Mouse (Mus musculus): ENCODE measurements around the gene 9230112D13Rik. TPM values are rescaled to one million over a fixed set of nuclear protein-coding genes. Genes with fewer than 3 reads are reported as not detected.
A peak's percentile ranks its signal among the peaks of the same experiment; 100 is the strongest.

9230112D13Rik gene
- polyA plus RNA-seq, 1 experiment from 2014 or later: not detected

- Histone ChIP-seq H3K27ac (ENCODE audit: low read length) (peak overlapping the region; percentile 88), H3K4me1 (replicated peaks; ENCODE audit: control insufficient read depth, insufficient read depth, low read length) (peaks cover 8% of the 10 kb centered on the region; the same call in 1 of the 2 replicates), H3K36me3 (ENCODE audit: control insufficient read depth, insufficient read depth, low read length) (no peaks in the 10 kb centered on the region), H3K4me3 (ENCODE audit: low read length) (peak overlapping the region; percentile 77), H3K4me2 (ENCODE audit: low read depth, low read length) (peak overlapping the region; percentile 96), H3K9me3 (ENCODE audit: control insufficient read depth, low read length) (no peaks in the 10 kb centered on the region), H3K27me3 (ENCODE audit: control insufficient read depth, insufficient read depth, low read depth, low read length) (peaks cover 10% of the 10 kb centered on the region), H3K9ac (ENCODE audit: low read length) (peak overlapping the region; percentile 83)
- whole genome bisulfite sequencing: under 1% methylated on average over 27 of the region's 27 CpGs
- peak; percentile 77 for ATAC-seq (ENCODE audit: low read depth)
These were observed 25.9 kb upstream of the 9230112D13Rik start for GRCm38 (mm10) chr14:34548391-34549001.

- no peak for ATAC-seq (ENCODE audit: low read depth)
- no peak overlapping the region for H3K4me2 ChIP-seq (ENCODE audit: low read depth, low read length)
- 68% methylated on average over 2 of the region's 2 CpGs for WGBS
- no peak overlapping the region for H3K4me3 ChIP-seq (ENCODE audit: low read length)
- H3K4me1 ChIP-seq (replicated peaks; ENCODE audit: control insufficient read depth, insufficient read depth, low read length): peaks cover 10% of the 10 kb centered on the region; the same call in 1 of the 2 replicates
- H3K36me3 ChIP-seq (ENCODE audit: control insufficient read depth, insufficient read depth, low read length): no peaks in the 10 kb centered on the region
- no peak overlapping the region for H3K27ac ChIP-seq (ENCODE audit: low read length)
- H3K27me3 ChIP-seq (ENCODE audit: control insufficient read depth, insufficient read depth, low read depth, low read length): peaks cover 8% of the 10 kb centered on the region
- no peak overlapping the region for H3K9ac ChIP-seq (ENCODE audit: low read length)
- H3K9me3 ChIP-seq (ENCODE audit: control insufficient read depth, low read length): no peaks in the 10 kb centered on the region; the same call in 1 of the 2 replicates
These were observed 21.9 kb upstream of the 9230112D13Rik start for GRCm38 (mm10) chr14:34544545-34544944.

- Histone ChIP-seq H3K4me3 (ENCODE audit: low read length) (no peak overlapping the region), H3K36me3 (ENCODE audit: control insufficient read depth, insufficient read depth, low read length) (no peaks in the 10 kb centered on the region), H3K9me3 (ENCODE audit: control insufficient read depth, low read length) (no peaks in the 10 kb centered on the region; the same call in 1 of the 2 replicates), H3K9ac (ENCODE audit: low read length) (no peak overlapping the region), H3K27ac (ENCODE audit: low read length) (no peak overlapping the region), H3K4me1 (replicated peaks; ENCODE audit: control insufficient read depth, insufficient read depth, low read length) (peaks cover 9% of the 10 kb centered on the region; the same call in 1 of the 2 replicates), H3K27me3 (ENCODE audit: control insufficient read depth, insufficient read depth, low read depth, low read length) (peaks cover 8% of the 10 kb centered on the region), H3K4me2 (ENCODE audit: low read depth, low read length) (no peak overlapping the region)
- 80% methylated on average over 6 of the region's 6 CpGs for WGBS
- ATAC-seq (ENCODE audit: low read depth): no peak
These were observed 21.4 kb upstream of the 9230112D13Rik start for GRCm38 (mm10) chr14:34544001-34544400.

GRCm38 (mm10) chr14:34543596-34543995 is 21.0 kb upstream of the 9230112D13Rik start:
- 68% methylated on average over 6 of the region's 6 CpGs for WGBS
- no peaks in the 10 kb centered on the region; the same call in 1 of the 2 replicates for H3K9me3 ChIP-seq (ENCODE audit: control insufficient read depth, low read length)
- H3K27ac ChIP-seq (ENCODE audit: low read length): no peak overlapping the region
- no peak overlapping the region for H3K4me3 ChIP-seq (ENCODE audit: low read length)
- H3K27me3 ChIP-seq (ENCODE audit: control insufficient read depth, insufficient read depth, low read depth, low read length): peaks cover 8% of the 10 kb centered on the region
- ATAC-seq (ENCODE audit: low read depth): no peak
- no peak overlapping the region for H3K4me2 ChIP-seq (ENCODE audit: low read depth, low read length)
- peaks cover 9% of the 10 kb centered on the region; the same call in 1 of the 2 replicates for H3K4me1 ChIP-seq (replicated peaks; ENCODE audit: control insufficient read depth, insufficient read depth, low read length)
- H3K36me3 ChIP-seq (ENCODE audit: control insufficient read depth, insufficient read depth, low read length): no peaks in the 10 kb centered on the region
- no peak overlapping the region for H3K9ac ChIP-seq (ENCODE audit: low read length)

- H3K4me2 ChIP-seq (ENCODE audit: low read depth, low read length): no peak overlapping the region
- peaks cover 7% of the 10 kb centered on the region for H3K27me3 ChIP-seq (ENCODE audit: control insufficient read depth, insufficient read depth, low read depth, low read length)
- no peak overlapping the region for H3K4me3 ChIP-seq (ENCODE audit: low read length)
- no peaks in the 10 kb centered on the region for H3K36me3 ChIP-seq (ENCODE audit: control insufficient read depth, insufficient read depth, low read length)
- H3K9ac ChIP-seq (ENCODE audit: low read length): no peak overlapping the region
- ATAC-seq (ENCODE audit: low read depth): no peak
- H3K4me1 ChIP-seq (replicated peaks; ENCODE audit: control insufficient read depth, insufficient read depth, low read length): peaks cover 3% of the 10 kb centered on the region; the same call in 1 of the 2 replicates
- no peaks in the 10 kb centered on the region; the same call in 1 of the 2 replicates for H3K9me3 ChIP-seq (ENCODE audit: control insufficient read depth, low read length)
- H3K27ac ChIP-seq (ENCODE audit: low read length): no peak overlapping the region
- WGBS: 78% methylated on average over 5 of the region's 5 CpGs
These were observed 19.3 kb upstream of the 9230112D13Rik start for GRCm38 (mm10) chr14:34541896-34542295.

- H3K9me3 ChIP-seq (ENCODE audit: control insufficient read depth, low read length): no peaks in the 10 kb centered on the region; the same call in 1 of the 2 replicates
- peak; percentile 81 for ATAC-seq (ENCODE audit: low read depth)
- H3K4me1 ChIP-seq (replicated peaks; ENCODE audit: control insufficient read depth, insufficient read depth, low read length): peaks cover 6% of the 10 kb centered on the region; the same call in 1 of the 2 replicates
- whole genome bisulfite sequencing: 14% methylated on average over 14 of the region's 17 CpGs
- H3K9ac ChIP-seq (ENCODE audit: low read length): peak overlapping the region; percentile 3; the same call in 1 of the 2 replicates
- 0 out of 2 replicates have a peak overlapping the region, but pooled peaks have one; percentile 1 for H3K4me3 ChIP-seq (ENCODE audit: low read length)
- peak overlapping the region; percentile 67 for H3K27ac ChIP-seq (ENCODE audit: low read length)
- H3K27me3 ChIP-seq (ENCODE audit: control insufficient read depth, insufficient read depth, low read depth, low read length): peaks cover 2% of the 10 kb centered on the region
- H3K36me3 ChIP-seq (ENCODE audit: control insufficient read depth, insufficient read depth, low read length): no peaks in the 10 kb centered on the region
- H3K4me2 ChIP-seq (ENCODE audit: low read depth, low read length): peak overlapping the region; percentile 36
These were observed 18.1 kb upstream of the 9230112D13Rik start for GRCm38 (mm10) chr14:34540685-34541162.

- H3K4me3 ChIP-seq (ENCODE audit: low read length): no peak overlapping the region
- H3K9ac ChIP-seq (ENCODE audit: low read length): no peak overlapping the region
- no peaks in the 10 kb centered on the region; the same call in 1 of the 2 replicates for H3K9me3 ChIP-seq (ENCODE audit: control insufficient read depth, low read length)
- peaks cover 5% of the 10 kb centered on the region; the same call in 1 of the 2 replicates for H3K4me1 ChIP-seq (replicated peaks; ENCODE audit: control insufficient read depth, insufficient read depth, low read length)
- H3K36me3 ChIP-seq (ENCODE audit: control insufficient read depth, insufficient read depth, low read length): no peaks in the 10 kb centered on the region
- no peak overlapping the region for H3K4me2 ChIP-seq (ENCODE audit: low read depth, low read length)
- H3K27ac ChIP-seq (ENCODE audit: low read length): no peak overlapping the region
- no peak for ATAC-seq (ENCODE audit: low read depth)
- 42% methylated on average over 4 of the region's 4 CpGs for WGBS
- no peaks in the 10 kb centered on the region; the same call in 1 of the 2 replicates for H3K27me3 ChIP-seq (ENCODE audit: control insufficient read depth, insufficient read depth, low read depth, low read length)
These were observed 13.3 kb upstream of the 9230112D13Rik start for GRCm38 (mm10) chr14:34535883-34536282.

- H3K36me3 ChIP-seq (ENCODE audit: control insufficient read depth, insufficient read depth, low read length): no peaks in the 10 kb centered on the region
- H3K9ac ChIP-seq (ENCODE audit: low read length): no peak overlapping the region
- H3K27ac ChIP-seq (ENCODE audit: low read length): no peak overlapping the region
These were observed 10.9 kb upstream of the 9230112D13Rik start for GRCm38 (mm10) chr14:34533537-34533936.

GRCm38 (mm10) chr14:34532536-34532935 is 9.9 kb upstream of the 9230112D13Rik start:
- peak; percentile 34; the same call in 1 of the 2 replicates for ATAC-seq (ENCODE audit: low read depth)

More at GRCm38 (mm10) chr14:34533537-34533936, 10.9 kb upstream of the 9230112D13Rik start:
- 69% methylated on average over 5 of the region's 5 CpGs for WGBS
- Histone ChIP-seq H3K27me3 (ENCODE audit: control insufficient read depth, insufficient read depth, low read depth, low read length) (no peaks in the 10 kb centered on the region; the same call in 1 of the 2 replicates), H3K4me3 (ENCODE audit: low read length) (no peak overlapping the region), H3K4me2 (ENCODE audit: low read depth, low read length) (no peak overlapping the region), H3K9me3 (ENCODE audit: control insufficient read depth, low read length) (peaks cover 5% of the 10 kb centered on the region; the same call in 1 of the 2 replicates), H3K4me1 (replicated peaks; ENCODE audit: control insufficient read depth, insufficient read depth, low read length) (peaks cover 3% of the 10 kb centered on the region; the same call in 1 of the 2 replicates)
- no peak for ATAC-seq (ENCODE audit: low read depth)

More at GRCm38 (mm10) chr14:34532536-34532935, 9.9 kb upstream of the 9230112D13Rik start:
- Histone ChIP-seq H3K4me1 (replicated peaks; ENCODE audit: control insufficient read depth, insufficient read depth, low read length) (peaks cover 3% of the 10 kb centered on the region), H3K9me3 (ENCODE audit: control insufficient read depth, low read length) (peaks cover 5% of the 10 kb centered on the region; the same call in 1 of the 2 replicates), H3K27me3 (ENCODE audit: control insufficient read depth, insufficient read depth, low read depth, low read length) (peaks cover 3% of the 10 kb centered on the region; the same call in 1 of the 2 replicates), H3K4me3 (ENCODE audit: low read length) (no peak overlapping the region), H3K27ac (ENCODE audit: low read length) (no peak overlapping the region), H3K4me2 (ENCODE audit: low read depth, low read length) (no peak overlapping the region), H3K36me3 (ENCODE audit: control insufficient read depth, insufficient read depth, low read length) (no peaks in the 10 kb centered on the region), H3K9ac (ENCODE audit: low read length) (no peak overlapping the region)
- WGBS: 46% methylated on average over 6 of the region's 6 CpGs

Data from lung, embryonic 16.5 days (tissue).